Mouse (Mus musculus) midbrain, embryonic 10.5 days (tissue): ENCODE measurements at regions not wholly inside any gene's neighbourhood (a gene's known extent, or its start where the extent isn't known, plus 50 kb on each side); places are given as distances from the start of the nearest gene placed in this dataset.

Experiments
- DNase-seq: peaks from one replicate; pipeline ENCODE4 v3.0.0-alpha.2; 2017; ENCODE audit warnings: low spot score
- H3K27ac ChIP-seq: fragments of 300-500 bp; sonication (generic); replicated peaks from 2 replicates; pipeline ENCODE4 v1.5.1; 2016; ENCODE audit warnings: mild to moderate bottlenecking
- H3K27me3 ChIP-seq: fragments of 300-500 bp; sonication (generic); 2 replicates; pipeline ENCODE4 v1.6.1; 2016; ENCODE audit warnings: low read depth, mild to moderate bottlenecking; ENCODE audit not compliant: poor library complexity, severe bottlenecking
- H3K36me3 ChIP-seq: fragments of 300-500 bp; sonication (generic); 2 replicates; pipeline ENCODE4 v1.6.1; 2016; ENCODE audit warnings: mild to moderate bottlenecking, moderate library complexity
- H3K4me1 ChIP-seq: fragments of 300-500 bp; sonication (generic); 2 replicates; pipeline ENCODE4 v1.6.1; 2016
- H3K4me3 ChIP-seq: fragments of 300-500 bp; sonication (generic); 2 replicates; pipeline ENCODE4 v1.5.1; 2016; ENCODE audit warnings: mild to moderate bottlenecking, moderate library complexity
- H3K9me3 ChIP-seq: fragments of 300-500 bp; sonication (generic); replicated peaks from 2 replicates; pipeline ENCODE4 v1.6.1; 2016; ENCODE audit warnings: mild to moderate bottlenecking
- WGBS: fragments of 180-500 bp; shearing (Covaris S2); methylation state at CpG from one replicate; pipeline ENCODE4 v1.1.7; 2016; 5-methylcytosine and 5-hydroxymethylcytosine counted together

DNA sequence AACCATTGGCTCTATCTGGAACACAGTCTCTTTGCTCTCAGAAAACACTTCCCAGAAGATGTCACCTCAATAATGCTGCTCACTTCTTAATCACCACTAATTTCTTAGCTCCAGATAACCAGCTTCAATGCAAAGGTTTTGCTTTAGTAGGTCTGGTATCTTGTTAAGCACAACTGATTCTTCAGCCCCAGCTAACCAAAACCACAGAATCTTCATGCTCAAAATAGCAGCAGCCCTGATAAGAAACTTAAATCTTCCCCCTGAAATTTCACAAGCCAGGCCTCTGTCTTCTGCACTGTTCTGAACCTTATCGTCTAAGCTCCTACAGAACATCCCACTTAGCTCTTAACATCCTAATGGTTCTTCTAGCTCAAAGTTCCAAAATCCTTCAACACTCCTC, 813.8 kb downstream of the Slitrk6 start:
- no peak overlapping the region for H3K4me3 ChIP-seq
- no peaks in the 10 kb centered on the region for H3K4me1 ChIP-seq
- H3K9me3 ChIP-seq = no peaks in the 10 kb centered on the region
- DNase-seq = no peak
- H3K27me3 ChIP-seq = no peaks in the 10 kb centered on the region
- no peak overlapping the region for H3K27ac ChIP-seq
- 88% methylated on average over 1 of the region's 1 CpGs for WGBS
- H3K36me3 ChIP-seq = no peaks in the 10 kb centered on the region

DNA sequence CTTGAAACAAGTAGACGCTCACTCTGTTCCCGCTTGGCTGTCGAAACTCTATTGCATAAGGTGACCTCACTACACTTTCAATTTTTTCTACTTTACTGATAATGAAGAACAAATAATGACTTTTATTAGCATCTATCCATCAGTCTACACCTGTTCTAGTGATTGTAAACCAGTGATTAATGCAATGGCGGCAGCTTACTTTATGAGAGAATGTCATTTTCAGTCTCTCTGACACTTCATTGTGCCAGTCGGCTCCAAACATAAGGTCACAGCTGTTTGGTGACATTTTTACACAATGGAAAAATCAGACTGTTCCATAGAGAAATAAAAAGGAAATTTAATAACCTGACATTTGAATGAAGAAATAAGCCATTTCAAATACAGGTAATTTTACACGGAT, 817.5 kb downstream of the Slitrk6 start:
- no peaks in the 10 kb centered on the region for H3K4me1 ChIP-seq
- H3K27ac ChIP-seq = no peak overlapping the region
- H3K4me3 ChIP-seq = no peak overlapping the region
- no peaks in the 10 kb centered on the region for H3K9me3 ChIP-seq
- DNase-seq = no peak
- no peaks in the 10 kb centered on the region for H3K36me3 ChIP-seq
- 94% methylated on average over 6 of the region's 6 CpGs for WGBS
- no peaks in the 10 kb centered on the region for H3K27me3 ChIP-seq

- H3K4me3 ChIP-seq = no peak overlapping the region
Measured at GRCm38 (mm10) chr14:109928977-109929376, 826.0 kb downstream of the Slitrk6 start.

DNA sequence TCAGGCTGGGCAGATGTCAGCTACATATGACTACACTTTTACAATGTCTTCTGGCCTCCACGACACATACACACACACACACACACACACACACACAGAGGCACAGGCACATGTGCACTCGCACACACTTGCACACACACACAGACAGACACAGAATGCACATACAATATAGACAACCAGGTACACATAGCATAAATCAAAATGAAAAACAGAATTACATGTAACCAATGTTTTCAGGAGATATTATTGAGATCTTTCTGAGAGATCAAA, 863.1 kb downstream of the Slitrk6 start:
- no peak overlapping the region for H3K27ac ChIP-seq
- no peaks in the 10 kb centered on the region for H3K36me3 ChIP-seq
- 95% methylated on average over 2 of the region's 2 CpGs for WGBS
- DNase-seq = no peak
- H3K4me1 ChIP-seq = no peaks in the 10 kb centered on the region
- H3K9me3 ChIP-seq = no peaks in the 10 kb centered on the region
- no peak overlapping the region for H3K4me3 ChIP-seq
- no peaks in the 10 kb centered on the region for H3K27me3 ChIP-seq

More at GRCm38 (mm10) chr14:109928977-109929376, 826.0 kb downstream of the Slitrk6 start:
- Histone ChIP-seq H3K4me1 (no peaks in the 10 kb centered on the region), H3K36me3 (no peaks in the 10 kb centered on the region), H3K27me3 (no peaks in the 10 kb centered on the region), H3K27ac (no peak overlapping the region), H3K9me3 (no peaks in the 10 kb centered on the region)
- WGBS = 93% methylated on average over 7 of the region's 7 CpGs
- no peak for DNase-seq

GRCm38 (mm10) chr14:109891151-109891895, 863.6 kb downstream of the Slitrk6 start:
- Histone ChIP-seq H3K4me3 (no peak overlapping the region), H3K27me3 (no peaks in the 10 kb centered on the region), H3K4me1 (no peaks in the 10 kb centered on the region), H3K36me3 (no peaks in the 10 kb centered on the region), H3K9me3 (no peaks in the 10 kb centered on the region), H3K27ac (no peak overlapping the region)
- WGBS = 80% methylated on average over 3 of the region's 3 CpGs
- no peak for DNase-seq

DNA sequence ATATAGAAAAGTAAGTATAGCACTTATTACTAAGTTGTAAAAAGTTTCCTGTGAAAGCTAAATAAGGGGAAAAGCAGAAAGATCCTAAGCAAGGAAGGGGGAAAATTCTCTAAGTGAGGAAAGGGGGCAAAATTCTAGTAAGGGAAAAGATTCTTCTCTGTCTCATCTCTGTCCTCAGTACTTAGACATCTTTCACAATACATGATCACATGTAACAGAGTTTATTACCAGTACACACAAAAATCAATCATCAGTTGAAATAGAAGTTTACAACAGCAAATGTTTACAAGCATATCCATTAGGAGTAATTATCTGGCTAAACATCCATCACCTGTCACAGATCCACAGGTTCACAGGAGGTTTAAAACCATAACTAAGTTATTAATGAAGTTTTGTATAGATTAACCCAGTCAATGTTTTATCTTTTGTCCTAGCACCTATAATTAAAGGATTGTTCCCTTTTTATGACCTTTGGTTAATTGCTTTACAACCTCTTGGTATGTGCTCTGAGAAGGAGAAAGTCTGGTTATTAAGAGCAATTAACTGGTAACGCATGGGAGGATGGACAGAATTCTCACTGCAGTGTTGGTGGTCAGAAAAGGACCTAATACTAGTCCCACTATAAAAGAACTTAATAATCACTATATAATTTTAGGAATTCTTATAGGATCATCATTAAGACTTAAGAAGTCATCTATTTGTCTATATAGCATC, 877.8 kb downstream of the Slitrk6 start:
- Histone ChIP-seq H3K27ac (no peak overlapping the region), H3K4me3 (no peak overlapping the region), H3K4me1 (no peaks in the 10 kb centered on the region), H3K36me3 (no peaks in the 10 kb centered on the region), H3K9me3 (no peaks in the 10 kb centered on the region), H3K27me3 (no peaks in the 10 kb centered on the region)
- DNase-seq = no peak
- WGBS = 89% methylated on average over 1 of the region's 1 CpGs

DNA sequence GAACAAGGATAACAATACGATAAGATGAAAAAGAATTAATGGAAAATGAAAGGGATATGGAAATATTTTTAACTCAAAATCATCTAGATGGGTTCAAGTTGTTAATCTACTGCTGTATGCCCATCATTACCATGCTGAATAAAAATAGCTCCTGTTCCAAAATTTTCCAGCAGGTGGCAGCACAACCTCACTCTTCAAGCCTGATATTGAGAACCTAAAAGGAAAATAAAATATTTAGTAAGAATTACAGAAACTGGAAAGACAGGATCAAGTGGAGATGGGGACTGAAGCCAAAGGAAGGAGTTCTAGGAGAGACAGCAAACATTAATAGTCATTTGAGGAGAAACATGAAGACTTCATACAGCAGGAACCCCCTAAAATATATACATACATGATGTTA, 880.7 kb downstream of the Slitrk6 start:
- H3K4me1 ChIP-seq = no peaks in the 10 kb centered on the region
- H3K9me3 ChIP-seq = no peaks in the 10 kb centered on the region
- no peak overlapping the region for H3K4me3 ChIP-seq
- H3K27ac ChIP-seq = no peak overlapping the region
- 9% methylated on average over 1 of the region's 1 CpGs for WGBS
- no peaks in the 10 kb centered on the region for H3K27me3 ChIP-seq
- peak; percentile 35 for DNase-seq
- no peaks in the 10 kb centered on the region for H3K36me3 ChIP-seq

DNA sequence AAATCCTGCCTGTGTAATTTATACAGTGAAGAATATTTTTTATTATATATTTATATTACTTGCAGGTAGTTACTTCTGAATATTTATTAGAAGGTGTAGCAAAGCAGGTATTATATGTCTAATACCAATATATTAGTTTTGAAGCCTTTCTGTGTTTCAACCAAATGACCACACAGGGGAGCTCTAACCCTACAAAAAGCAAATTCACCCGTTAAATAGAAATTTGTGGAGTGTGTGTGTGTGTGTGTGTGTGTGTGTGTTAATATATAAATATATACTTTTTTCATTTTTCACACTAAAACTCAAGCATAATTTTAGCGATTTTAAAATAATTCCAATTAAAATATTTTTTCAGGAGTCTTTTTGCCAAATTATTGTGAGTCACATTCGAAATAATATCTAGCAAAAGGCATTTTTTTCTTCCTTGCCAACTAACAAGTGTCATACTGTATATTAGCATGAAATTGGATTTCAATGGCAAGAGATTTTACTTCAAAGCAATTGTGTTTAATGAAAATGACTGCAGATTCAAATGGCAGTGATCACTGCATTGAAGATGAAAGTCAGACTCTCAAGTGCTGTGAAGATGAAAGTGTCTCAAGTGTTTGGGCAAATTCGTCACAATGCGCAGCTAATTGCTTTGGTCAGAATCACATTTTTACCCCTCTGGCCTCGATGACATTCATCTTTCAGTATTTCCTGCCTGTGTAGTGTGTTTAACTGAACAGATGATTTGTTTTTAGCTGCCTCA, 914.4 kb downstream of the Slitrk6 start:
- 57% methylated on average over 6 of the region's 6 CpGs for WGBS
- no peak overlapping the region for H3K4me3 ChIP-seq
- no peak for DNase-seq
- no peaks in the 10 kb centered on the region for H3K9me3 ChIP-seq
- H3K27ac ChIP-seq = no peak overlapping the region
- H3K27me3 ChIP-seq = no peaks in the 10 kb centered on the region
- no peaks in the 10 kb centered on the region for H3K36me3 ChIP-seq
- H3K4me1 ChIP-seq = no peaks in the 10 kb centered on the region

DNA sequence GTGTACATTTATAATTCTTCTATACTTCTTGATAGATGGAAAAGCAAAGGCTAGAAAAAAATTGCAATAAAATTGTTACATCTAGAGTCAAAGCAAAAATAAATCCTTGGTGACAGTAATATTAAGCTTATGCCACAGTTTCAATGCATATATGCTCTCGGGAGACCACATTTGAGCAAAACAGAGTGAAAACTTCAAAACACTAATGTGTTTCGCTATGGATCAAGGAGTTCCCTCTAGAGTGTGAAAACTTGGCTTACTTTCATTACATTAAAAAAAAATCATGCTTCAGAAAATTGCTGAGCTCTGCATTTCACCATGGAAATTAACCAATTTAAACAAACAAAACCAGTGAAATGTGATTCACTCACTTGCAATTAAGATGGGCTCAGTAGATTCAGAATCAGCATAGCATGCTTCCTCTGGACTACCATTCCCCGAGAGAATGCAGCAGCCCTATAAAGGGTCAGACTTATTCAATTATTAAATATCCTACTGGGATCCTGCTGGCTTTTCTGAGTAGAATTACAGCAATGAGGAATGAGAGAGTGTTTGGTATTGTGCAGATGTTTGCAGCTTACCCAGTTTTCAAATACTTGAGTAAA, 888.7 kb upstream of the Slitrk1 start:
- no peak overlapping the region for H3K27ac ChIP-seq
- no peaks in the 10 kb centered on the region for H3K27me3 ChIP-seq
- H3K9me3 ChIP-seq = no peaks in the 10 kb centered on the region
- no peak for DNase-seq
- H3K36me3 ChIP-seq = no peaks in the 10 kb centered on the region
- no peaks in the 10 kb centered on the region for H3K4me1 ChIP-seq
- 80% methylated on average over 3 of the region's 3 CpGs for WGBS
- no peak overlapping the region for H3K4me3 ChIP-seq

GRCm38 (mm10) chr14:109772246-109772645, 858.3 kb upstream of the Slitrk1 start:
- no peaks in the 10 kb centered on the region for H3K36me3 ChIP-seq
- DNase-seq = no peak
- H3K9me3 ChIP-seq = no peaks in the 10 kb centered on the region
- no peak overlapping the region for H3K4me3 ChIP-seq
- no peak overlapping the region for H3K27ac ChIP-seq
- no peaks in the 10 kb centered on the region for H3K27me3 ChIP-seq
- 71% methylated on average over 1 of the region's 1 CpGs for WGBS
- no peaks in the 10 kb centered on the region for H3K4me1 ChIP-seq

DNA sequence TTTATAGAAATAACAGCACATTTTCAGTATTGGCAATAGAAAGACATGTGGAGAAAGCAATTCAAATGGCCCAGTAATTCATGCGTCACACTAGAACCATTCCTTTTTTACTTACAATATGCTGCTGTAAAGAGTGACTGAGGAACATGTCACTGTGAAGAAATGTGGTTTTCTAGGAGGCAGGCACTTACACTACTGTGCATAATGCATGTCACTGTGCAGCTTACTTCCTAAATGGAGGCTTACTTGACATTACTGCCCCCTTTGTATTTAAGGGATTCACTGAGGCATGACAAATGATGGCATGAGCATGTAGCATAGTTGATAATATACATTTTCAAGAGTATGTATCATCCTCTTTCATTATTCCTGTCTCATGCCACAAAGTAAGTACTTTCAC, 846.9 kb upstream of the Slitrk1 start:
- no peaks in the 10 kb centered on the region for H3K27me3 ChIP-seq
- H3K4me1 ChIP-seq = no peaks in the 10 kb centered on the region
- no peaks in the 10 kb centered on the region for H3K36me3 ChIP-seq
- H3K27ac ChIP-seq = no peak overlapping the region
- DNase-seq = no peak
- no peak overlapping the region for H3K4me3 ChIP-seq
- H3K9me3 ChIP-seq = no peaks in the 10 kb centered on the region
- WGBS = 94% methylated on average over 1 of the region's 1 CpGs
